Mouse (Mus musculus): ENCODE data around the gene Prps1l3.
A peak's percentile ranks its signal among the peaks of the same experiment; 100 is the strongest.

- TF ChIP-seq ZNF384 (IDR thresholded peaks at IDR 0.05; ENCODE audit: low read depth, low read length), result no peak
- peak; percentile 36; the same call in 1 of the 2 replicates for TF ChIP-seq HCFC1 (IDR thresholded peaks at IDR 0.05; ENCODE audit: borderline replicate concordance, insufficient read depth, low read length)
- no peak for TF ChIP-seq MAFK (IDR thresholded peaks at IDR 0.05; ENCODE audit: insufficient read depth, low read depth, low read length)
- TF ChIP-seq ZC3H11A (IDR thresholded peaks at IDR 0.05; ENCODE audit: borderline replicate concordance, low read depth, low read length), result no peak
These were observed at the start of gene Prps1l3, which contains the start of gene Mipol1 for GRCm38 (mm10) chr12:57230192-57230706.
